Mouse (Mus musculus): ENCODE data around the gene Arhgap10.
A peak's percentile ranks its signal among the peaks of the same experiment; 100 is the strongest.

Arhgap10 gene

DNA sequence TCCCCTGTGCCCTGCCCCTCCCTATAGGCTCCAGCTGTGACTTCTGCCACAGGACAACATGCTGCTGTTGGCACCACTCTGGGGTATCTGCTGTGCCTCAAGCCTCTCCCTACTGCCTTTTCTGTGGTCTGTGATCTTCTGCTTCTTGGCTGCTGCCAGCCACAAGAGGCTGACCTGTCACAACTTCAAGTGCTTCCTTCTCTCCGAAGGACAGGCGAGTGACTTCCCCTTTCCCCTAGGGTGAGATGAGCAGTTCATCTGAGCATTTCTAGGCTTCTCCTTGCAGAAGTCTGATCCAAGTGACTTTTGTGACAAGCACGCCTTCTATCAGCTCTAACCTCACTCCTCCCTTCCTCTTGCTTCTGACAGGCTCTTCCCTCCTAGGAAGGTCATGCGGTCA lies 34.1 kb downstream of the Arhgap10 start:
- no peak for DNase-seq

DNA sequence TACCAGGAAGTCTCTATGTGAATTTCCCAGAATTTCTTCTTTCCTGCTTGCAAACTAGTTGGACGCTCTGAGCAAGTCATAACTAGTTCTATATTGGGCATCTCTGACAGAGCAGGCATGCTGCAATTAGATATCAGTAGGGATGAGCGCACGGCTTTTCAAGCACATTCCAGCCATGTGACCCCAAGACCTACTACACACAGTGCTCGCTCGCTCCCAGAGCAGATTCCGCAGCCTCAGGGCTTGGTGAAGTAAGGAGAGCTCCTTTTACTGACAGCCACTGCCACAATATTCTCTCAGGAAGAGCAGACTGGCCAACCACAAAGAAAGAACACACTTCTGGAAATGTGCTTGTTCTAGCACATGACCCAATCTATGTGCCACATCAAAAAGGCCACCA lies 36.0 kb downstream of the Arhgap10 start:
- no peak for DNase-seq

DNA sequence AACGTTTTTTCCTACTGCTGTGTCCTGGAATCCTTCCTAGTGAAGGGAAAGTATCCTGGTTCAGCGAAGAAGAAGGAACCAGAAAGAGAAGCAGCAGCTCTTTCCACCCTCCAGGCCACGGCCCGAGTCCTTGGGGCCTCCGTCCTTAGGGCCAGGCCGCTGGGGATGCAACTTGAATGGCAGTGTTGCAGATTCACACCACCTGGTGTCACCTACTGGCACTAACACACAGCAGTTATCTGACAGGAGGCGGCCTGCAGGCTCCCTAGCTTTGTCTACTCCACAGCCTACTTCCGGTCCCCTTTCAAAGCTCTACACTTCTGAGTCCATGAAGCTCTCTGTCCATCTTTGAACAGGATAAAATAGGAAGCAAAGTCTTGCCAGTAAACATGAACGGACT lies 37.8 kb downstream of the Arhgap10 start:
- no peak for DNase-seq

DNA sequence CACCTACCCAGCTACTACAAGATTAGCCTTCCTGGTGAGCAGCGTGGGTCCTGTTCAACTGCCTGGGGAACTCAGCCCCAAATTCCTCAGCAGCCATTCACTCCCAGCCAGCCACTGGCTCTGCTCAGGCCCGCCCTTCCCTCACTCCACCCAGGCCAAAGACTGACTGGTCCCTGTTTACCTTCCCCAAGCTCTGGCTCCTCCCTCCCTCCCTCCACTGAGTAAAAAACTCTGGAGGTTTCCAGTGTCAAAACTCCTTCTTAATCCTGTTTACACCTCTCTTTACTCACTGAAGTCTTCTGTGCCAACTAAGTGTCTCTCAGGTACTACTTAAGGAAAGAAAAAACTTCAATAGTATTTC lies 38.9 kb downstream of the Arhgap10 start:
- DNase-seq, result peak; percentile 36 to 64

DNA sequence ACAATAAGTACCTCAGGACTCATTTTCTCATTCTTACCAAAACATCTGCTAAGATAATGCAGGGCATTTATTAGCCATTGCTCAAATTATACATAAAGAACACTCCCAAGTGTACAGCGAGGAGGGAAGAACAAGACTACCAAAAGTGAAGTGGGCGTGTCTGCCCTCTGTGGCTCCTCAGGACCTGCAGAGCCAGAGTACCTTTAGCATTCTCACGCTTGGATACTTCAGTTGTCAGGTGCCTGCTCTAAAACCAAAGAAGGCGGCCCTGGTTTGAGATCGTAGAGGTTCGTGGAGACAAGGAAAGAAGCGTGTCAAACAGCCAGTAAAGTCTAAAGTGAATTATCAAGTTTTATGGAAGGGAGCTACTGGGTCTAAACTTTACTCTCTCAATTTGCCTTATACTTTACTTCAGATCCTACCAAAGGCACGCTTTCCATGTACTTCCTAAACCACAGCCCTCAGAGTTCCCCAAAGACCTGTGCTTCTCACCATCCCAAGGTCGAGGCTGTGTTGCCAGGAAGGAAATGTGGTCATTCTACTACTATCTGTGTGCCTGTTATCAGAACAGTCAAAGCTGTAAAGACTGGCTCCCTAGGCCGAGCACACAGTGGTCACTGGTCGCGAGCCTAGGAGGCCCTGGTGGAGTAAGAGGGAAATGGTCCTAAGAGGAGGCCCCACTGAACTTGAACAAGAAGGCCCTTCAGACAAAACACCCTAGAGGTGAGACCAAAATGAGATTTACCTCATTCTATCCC lies 39.4 kb downstream of the Arhgap10 start:
- no peak for DNase-seq

DNA sequence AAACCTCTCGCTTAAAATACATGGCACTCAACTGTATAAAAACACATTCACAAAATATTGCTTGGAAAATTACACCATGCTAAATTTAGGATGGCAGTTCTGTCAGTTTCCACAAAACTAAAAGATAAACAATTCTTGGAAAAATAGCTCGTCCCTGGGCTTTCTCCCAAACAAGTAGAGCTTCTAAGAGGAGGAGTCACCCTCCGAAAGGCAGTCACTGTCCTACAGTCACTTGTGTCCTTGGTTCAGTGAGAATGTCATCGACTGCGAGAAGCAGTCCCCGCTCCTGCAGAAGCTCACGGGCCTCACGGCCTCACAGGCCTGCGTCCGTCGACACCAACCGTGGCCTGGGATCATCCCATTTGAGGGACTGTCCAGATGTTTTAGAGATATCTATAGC lies 40.1 kb downstream of the Arhgap10 start:
- no peak for DNase-seq

DNA sequence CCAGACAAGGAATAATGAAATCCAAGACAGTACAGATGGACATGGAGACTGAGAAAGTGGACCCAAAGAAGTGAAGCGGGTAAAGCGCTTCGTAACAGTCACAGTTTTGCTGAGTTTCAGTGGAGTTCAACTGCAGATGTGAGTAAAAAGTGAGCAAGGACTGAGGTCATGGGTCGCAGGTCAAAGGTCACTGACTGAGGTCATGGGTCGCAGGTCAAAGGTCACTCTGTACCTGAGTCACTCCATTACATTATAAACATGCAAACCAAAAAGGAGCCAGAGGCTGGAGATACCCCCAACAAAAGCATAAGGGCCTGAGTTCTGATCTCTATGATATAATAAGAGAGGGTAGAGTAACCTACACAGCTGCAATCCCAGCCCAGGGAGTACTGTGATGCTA lies 43.1 kb downstream of the Arhgap10 start:
- DNase-seq, result no peak

DNA sequence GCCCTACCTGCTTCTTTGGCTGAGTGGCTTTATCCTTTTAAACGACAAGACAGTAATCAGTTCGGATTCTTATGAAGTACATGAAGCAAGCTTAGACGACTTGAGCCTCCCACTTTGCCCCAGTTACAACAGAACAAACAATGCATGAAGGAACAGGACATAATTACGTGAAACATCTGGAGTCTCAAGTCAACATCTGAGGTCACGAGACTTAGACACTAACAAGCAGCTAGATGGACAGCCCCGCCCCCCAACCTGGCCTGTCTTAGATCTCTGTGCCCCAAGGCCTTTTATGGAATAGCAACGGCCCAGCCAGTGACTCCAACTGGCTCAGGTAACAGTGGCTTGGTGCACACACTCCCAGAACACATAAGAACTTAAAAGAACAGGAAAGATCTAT lies 44.0 kb downstream of the Arhgap10 start:
- no peak for DNase-seq

DNA sequence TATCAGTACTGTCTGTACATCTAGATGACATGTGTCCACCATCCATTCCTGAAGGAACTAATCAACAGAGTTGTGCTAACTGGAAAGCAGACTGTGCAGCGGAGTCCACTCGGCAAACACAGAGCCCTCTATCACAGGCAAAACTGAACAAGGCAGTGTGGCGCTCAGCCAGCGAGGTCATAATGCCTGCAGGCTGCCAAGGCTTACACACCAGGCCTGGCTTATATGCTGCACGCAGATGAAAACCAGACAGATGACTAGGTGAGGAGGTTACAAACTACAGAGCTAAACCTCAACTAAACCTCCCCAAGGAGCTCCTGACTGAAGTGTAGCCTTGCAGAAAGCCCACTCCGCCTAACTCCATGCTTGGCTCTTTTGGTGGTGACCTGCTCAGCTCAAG lies 44.4 kb downstream of the Arhgap10 start:
- DNase-seq, result peak; percentile 77 to 78

DNA sequence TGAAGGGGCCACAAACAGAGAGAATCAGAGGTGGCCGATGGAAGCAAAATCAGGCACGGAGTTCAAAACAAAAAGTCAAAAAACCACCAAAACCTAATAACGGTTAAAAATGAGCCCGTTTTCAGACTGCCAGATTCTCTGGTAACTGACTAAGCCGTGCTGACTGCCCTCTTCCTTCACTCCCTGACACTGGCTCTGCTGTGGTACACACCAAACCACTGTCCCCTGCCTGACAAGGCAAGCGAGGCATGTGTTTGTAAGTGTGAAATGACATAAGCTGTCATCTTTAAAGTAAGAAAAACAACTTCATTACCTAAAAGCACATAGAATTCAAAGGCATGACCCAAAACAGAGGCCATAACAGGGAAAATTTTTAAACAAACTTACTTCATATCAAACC lies 56.4 kb downstream of the Arhgap10 start:
- no peak for DNase-seq

DNA sequence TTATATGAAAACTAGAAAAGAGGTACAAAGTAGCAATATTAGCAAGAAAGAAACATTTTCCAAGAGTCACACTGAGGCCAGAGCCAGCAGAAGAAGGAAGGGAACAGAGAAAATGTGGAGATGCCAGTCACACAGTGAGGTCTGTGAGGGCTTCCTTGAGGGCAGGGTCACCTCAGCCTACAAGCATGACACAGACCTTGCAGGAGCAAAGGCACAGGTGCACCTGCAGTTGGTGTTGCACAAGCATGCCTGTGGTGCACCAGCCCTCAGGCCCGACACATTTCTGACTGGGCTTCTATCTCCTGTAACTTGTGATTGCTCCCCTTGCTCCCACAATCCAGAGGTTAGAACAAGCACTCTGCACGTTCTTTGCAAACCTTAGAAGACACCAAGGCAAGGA lies 57.4 kb downstream of the Arhgap10 start:
- no peak for DNase-seq

DNA sequence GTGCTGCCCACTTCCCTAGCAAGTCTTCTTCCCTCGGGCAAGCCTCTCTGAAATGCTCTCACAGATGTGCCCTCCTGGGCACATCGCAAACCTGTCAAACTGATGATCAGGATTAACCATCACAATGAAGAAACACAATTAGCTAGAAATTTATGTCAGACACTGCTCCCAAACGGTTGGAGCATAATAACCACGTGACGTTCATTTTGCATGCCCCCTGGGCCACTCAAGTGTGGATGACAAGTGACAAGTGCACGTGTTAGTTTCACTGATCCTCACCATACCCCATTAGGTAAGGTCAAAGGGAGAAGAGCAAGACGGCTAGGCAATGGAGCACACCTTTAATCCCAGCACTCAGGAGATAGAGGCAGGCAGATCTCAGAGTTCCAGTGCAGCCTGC lies 58.1 kb downstream of the Arhgap10 start:
- no peak for DNase-seq

DNA sequence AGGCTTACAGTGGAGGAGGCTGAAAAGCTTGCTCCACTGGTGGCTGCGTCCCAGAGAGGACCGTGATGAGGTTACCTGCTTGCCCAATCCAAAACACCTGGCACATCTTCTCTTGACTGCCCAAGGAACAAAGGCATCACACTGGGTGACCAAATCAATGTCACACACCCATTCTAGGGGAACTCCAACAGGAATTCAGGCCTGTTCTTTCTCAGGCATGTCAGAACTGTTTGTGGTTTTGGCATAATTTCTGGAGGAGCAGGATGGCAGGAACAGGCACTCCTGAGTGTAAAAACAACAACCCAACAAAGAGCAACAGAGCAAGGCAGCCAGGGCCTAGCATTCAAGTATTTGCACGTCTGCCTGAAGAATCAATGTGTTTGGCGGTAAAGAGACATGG lies 59.2 kb downstream of the Arhgap10 start:
- no peak for DNase-seq

DNA sequence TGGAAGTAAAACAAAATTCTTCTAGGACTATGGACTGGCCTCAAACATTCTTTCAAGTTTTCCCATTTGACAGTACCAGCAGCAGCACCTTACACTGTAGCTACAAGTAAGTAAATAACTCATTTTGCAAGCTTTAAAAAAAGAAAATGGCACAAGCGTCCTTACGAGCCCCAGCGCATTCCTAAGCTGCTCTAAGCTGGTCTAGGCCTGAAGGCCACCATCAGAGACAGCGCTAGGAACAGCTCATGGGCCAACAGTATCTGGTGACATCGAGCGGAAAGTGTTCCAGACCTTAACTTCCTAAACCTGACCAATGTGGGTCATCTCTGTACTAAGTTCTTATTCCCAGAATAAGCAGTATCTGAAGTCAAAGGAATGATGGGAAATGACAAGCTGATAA lies 61.5 kb downstream of the Arhgap10 start:
- no peak for DNase-seq

DNA sequence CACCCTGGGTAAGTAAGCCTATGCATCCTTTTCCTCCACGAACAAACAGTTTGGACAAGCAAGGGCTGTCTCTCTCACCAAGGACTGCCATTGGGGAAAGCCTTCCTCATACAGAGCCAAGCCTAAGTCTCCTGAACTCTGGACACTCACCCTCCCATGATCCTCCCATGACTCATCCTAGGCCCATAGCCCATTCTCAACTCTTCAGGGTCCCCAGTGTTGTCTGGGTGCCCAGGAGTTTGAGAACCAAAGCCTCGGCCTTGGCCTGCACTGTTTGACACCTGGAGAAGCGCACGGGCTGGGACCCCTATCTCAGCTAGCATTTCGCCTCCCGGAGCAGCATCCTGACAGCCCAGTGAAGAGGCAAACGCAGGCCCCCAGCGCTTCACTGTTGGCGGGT lies 63.9 kb downstream of the Arhgap10 start:
- DNase-seq, result no peak

DNA sequence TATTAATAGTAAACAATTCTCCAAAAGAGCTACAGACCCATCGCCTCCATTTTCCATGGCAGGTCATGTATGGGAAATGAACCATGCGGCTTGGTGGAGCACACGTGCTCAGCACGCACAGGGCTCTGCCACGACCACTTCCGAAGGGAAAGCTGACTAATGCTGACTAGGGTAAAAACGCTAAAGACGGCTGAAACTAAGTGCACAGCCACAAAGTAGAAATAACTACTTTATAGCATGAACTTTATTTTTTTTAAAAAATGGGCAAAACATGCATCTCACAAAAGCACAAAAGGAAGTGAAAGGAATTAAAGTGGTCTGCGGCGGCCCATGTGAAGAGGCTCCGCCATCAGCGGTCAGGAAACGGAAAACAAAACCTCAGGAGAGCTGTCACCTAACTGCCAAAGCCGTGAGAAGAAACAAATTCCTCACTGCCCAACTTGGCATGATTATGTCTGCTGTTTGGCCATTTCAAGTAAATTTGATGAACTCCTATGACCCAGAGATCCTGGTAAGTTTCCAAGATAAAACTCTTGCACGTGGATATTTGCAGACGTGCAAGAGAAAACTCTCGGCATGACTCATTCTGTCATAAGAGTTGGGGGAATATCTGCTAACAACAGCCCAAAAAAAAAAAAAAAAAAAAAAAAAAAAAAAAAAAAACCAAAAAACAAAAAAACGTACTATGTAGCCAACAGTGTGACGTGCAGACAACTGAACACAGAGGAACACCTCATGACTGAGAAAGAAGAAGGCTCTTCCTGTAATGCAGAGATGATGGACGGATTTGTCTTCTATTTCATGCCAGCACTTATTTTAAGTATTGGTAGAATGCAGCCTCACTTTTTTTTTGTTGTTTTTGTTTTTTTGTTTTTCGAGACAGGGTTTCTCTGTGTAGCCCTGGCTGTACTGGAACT lies 66.0 kb downstream of the Arhgap10 start:
- DNase-seq, result no peak

DNA sequence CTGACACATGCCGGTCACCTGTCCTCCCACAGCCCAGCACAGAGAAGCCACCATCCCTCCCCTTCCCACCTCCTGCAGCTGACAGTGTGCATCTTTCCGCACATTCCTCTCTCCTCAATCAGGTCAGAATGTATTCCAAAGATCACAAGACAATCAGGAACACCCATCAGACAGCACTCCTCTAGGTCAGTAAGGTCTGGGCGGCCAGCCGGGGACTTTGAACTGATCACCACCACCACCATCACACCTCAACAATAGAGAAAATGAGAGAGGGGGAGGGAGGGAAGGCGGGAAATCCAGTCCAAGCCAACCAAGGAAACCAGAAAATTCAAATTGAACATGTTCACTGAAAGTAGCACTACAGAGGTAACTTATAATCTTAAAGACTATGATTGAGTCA lies 66.7 kb downstream of the Arhgap10 start:
- peak; percentile 44 to 71 for DNase-seq

DNA sequence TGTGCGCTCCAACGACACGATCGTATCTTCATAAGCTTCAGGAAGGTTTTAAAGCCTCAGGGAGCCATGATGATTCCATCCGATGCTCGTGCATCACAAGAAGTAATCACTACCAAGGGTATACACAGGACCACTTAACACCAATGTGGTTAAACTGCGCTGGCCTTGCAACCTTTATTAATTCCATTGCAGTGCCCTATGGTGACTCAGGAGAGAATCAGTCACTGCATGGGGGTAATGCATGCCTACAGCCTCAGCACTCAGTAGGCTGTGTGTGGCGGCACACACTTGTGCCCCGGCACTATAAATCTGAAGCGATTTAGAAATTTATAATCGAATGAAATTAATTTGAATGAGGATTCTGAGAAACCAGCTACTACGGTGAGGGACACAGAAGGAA lies 71.5 kb downstream of the Arhgap10 start:
- no peak for DNase-seq

DNA sequence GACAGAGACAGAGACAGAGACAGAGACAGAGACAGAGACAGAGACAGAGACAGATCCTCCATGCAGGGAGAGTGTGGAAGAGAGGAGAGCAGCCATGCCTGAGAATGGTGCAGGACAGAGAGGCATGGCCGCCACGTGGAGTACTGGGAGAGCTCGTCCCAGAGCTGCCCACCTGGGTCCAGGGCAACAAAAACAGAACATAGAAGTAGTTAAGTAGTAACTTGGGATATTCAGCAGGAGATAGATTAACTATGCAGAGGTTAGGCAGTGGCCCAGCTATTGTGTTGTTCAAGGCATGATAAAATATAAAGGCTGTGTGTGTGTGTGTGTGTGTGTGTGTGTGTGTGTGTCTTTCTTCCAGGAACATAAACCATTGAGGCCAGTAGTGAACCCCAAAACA lies 72.1 kb downstream of the Arhgap10 start:
- DNase-seq, result peak in 1 of 2 experiments; percentile 48

DNA sequence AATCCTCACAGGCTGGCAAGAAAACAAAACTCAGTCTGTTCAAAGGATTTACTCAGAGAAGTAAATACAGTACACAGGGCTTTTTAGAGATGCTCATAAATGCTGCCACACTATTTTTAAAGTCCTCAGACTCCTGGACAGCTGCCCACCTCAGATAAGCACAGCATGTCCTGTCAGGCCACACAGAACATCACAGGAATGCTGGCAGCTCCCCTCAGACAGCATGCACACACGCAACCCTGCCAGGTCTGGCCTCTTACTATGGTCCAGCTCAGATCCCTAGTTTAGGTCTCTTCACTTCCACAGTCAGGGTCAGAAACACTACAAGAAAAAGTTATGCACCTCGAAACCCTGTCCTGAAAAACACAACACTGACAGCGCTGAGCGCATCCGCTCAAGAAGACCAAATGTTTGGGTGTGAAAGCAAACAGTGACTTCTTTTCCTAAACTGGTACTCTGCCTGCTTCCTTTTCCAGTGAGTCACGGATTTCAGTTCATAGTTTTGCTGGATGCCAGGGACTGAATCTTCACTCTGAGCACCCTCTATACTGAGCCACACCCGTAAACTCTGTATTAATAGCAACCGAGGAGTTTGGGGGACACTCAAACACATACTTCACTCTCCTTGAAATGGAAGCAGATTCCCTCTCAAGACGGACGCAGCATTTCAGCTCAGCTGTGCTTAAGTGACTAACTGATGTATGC lies 73.4 kb downstream of the Arhgap10 start:
- DNase-seq, result peak; percentile 54 to 75

DNA sequence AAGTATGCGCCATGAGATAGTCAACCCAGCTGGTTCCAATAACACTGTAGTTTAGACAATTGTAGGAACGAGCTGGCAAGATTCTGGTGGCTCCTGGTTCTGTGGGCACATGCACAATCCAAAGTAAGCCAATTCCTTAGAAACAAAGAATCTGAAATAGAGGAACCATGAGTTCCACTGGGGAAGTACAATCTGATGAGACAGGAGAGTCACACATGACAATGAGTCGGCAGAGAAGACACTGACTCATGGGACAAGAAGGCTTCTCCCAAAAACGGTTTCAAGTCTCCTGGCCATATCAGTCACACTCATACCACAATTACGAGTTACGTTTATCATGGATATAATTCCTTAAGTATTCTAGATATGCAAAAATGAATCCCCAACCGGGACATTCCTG lies 75.3 kb downstream of the Arhgap10 start:
- DNase-seq, result no peak

DNA sequence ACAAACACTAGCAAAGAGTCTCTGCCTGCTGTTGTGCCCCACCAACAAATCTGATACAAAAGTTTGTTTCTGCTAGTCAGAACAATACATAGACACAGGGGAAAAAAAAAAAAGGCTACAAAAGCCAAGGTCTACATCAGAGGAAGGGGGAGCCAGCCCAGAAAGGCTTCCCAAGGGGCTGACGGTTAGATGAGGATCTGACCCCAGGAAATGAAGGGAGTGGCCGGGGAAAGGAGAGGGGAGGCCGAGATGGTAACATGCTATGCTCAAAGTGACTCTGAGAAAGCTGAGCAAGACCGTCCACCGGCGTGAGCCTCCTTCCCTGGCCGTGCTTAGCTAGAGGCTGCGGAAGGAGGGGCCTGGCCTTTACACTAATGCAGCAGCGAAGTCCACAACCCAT lies 76.8 kb downstream of the Arhgap10 start:
- no peak for DNase-seq

DNA sequence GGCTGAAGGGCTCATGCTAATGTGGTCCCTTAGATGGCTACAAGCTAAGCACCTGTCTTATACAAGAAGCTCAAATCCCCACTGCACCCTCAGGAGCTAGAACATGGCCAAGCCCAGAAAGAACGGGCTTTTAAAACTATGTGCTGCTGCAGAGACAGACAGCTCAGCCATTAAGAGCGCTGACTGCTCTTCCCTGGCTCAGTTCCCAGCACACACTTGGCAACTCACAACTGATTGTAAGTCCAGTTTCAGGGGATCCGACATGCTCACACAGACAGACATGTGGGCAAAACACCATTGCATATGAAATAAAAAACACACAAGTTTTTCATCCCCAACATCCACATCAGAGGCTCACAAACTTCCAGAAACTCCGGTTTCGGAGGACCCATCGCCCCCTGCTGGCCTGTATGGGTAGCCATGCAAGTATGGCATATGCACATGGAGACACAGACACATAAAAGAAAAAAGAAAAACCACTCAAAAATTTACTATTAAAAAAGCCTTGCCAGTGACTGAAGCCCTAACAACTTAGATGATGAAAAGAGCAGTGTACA lies 77.4 kb downstream of the Arhgap10 start:
- peak; percentile 44 to 57 for DNase-seq
